Mouse (Mus musculus): Measurements from ENCODE around the gene Gm21698.
"Not testable (repeated sequence)": the region's sequence is repeated elsewhere in the genome, so short reads cannot be mapped to it uniquely, and the experiment has no call there.

Gm21698 gene

GRCm38 (mm10) chr5:25988550-25988949, at the start of gene Gm21698:
Gm21698 (minus strand) TSS chr5:25988650.
- not testable (repeated sequence) for DNase-seq

- not testable (repeated sequence) for DNase-seq
These were observed 34.4 kb upstream of the Gm21698 start, which contains the start of gene Gm5862 for GRCm38 (mm10) chr5:26022816-26023215. Gm5862 (minus strand) TSS chr5:26022916.

GRCm38 (mm10) chr5:26007697-26008096, 19.2 kb upstream of the Gm21698 start:
- peak; percentile 48 to 74 for DNase-seq

- DNase-seq = peak; percentile 82 to 88
These were observed 18.7 kb upstream of the Gm21698 start for GRCm38 (mm10) chr5:26006937-26007695.

GRCm38 (mm10) chr5:26004698-26005097, 16.2 kb upstream of the Gm21698 start, which contains the start of gene Gm1979:
Gm1979 (minus strand) TSS chr5:26004798.
- not testable (repeated sequence) for DNase-seq

GRCm38 (mm10) chr5:25972563-25972962, 15.9 kb downstream of the Gm21698 start, which contains the start of gene Gm21680:
Gm21680 (minus strand) TSS chr5:25972663.
- DNase-seq = not testable (repeated sequence)

- DNase-seq = not testable (repeated sequence)
These were observed 31.4 kb downstream of the Gm21698 start for GRCm38 (mm10) chr5:25957050-25957449.

GRCm38 (mm10) chr5:25956611-25957010, 31.8 kb downstream of the Gm21698 start:
- DNase-seq = peak; percentile 20 to 38

- not testable (repeated sequence) for DNase-seq
These were observed 34.1 kb downstream of the Gm21698 start, which contains the start of gene Gm21671 for GRCm38 (mm10) chr5:25954317-25954716. Gm21671 (minus strand) TSS chr5:25954417.

- DNase-seq = not testable (repeated sequence)
These were observed 43.1 kb downstream of the Gm21698 start for GRCm38 (mm10) chr5:25945391-25945790.

- not testable (repeated sequence) for DNase-seq
These were observed 46.2 kb downstream of the Gm21698 start, which contains the start of gene Gm21663 for GRCm38 (mm10) chr5:25942281-25942680. Gm21663 (minus strand) TSS chr5:25942381.
